Mouse (Mus musculus): ENCODE data around the gene Lhfpl5. TPM values are rescaled to one million over a fixed set of nuclear protein-coding genes. Genes with fewer than 3 reads are reported as not detected.

Gene Lhfpl5
- total and polyA plus RNA-seq, 3 experiments, result 0.08 TPM; not detected in 2

DNA sequence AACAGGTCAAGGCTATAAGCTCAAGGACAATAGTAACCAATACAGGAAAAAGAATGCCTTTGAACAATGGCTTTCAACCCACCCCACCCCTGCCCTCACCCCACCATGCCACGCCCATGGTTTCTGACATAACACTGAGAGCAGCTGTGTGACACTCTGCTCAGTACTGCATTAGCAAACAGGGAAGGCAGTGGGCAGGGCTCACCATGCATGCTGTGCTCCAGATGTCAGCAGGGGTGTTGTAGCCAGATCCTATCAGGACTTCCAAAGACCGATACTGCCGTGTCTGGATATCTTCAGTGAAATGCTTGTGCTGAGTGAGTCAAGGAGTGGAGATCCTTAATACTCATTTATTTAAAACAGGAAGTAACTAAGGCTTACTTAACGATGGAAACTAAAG lies 18.5 kb downstream of the Lhfpl5 start:
- in situ Hi-C loops (cut with MboI; ENCODE audit: low pct_ligation_motif_present, low pct_unique_long_range_greater_than_20kb, low sequenced_read_pairs) (no loop called here), dilution Hi-C loops (cut with MboI; ENCODE audit: extremely low pct_ligation_motif_present, extremely low pct_unique_long_range_greater_than_20kb, low sequenced_read_pairs) (no loop called here)
- Histone ChIP-seq H3K4me2 (ENCODE audit: insufficient read depth, low read depth, poor library complexity, severe bottlenecking) (no peak overlapping the region), H3K27me3 (replicated peaks) (no peaks in the 10 kb centered on the region), H3K4me1 (ENCODE audit: control insufficient read depth in 1 of 2, insufficient read depth in 2 of 2) (no peaks in the 10 kb centered on the region; a peak in 1 of 4 replicates), H3K27ac (ENCODE audit: insufficient read depth, low read depth) (no peak overlapping the region), H3K9me3 (replicated peaks; ENCODE audit: low read length) (no peaks in the 10 kb centered on the region), H3K9ac (ENCODE audit: insufficient read depth, low read depth) (no peak overlapping the region), H3K79me2 (replicated peaks; ENCODE audit: control insufficient read depth, extremely low read depth, insufficient read depth, poor library complexity, severe bottlenecking) (0 out of 2 replicates have a peak, but pooled peaks cover 1% of the 10 kb centered on the region), H3K36me3 (replicated peaks in 1 of 2; ENCODE audit: control insufficient read depth in 1 of 2, insufficient read depth in 1 of 2, low read length in 1 of 2) (peaks cover 73 to 90% of the 10 kb centered on the region in 2 experiments), H3K4me3 (replicated peaks in 1 of 3; ENCODE audit: low read depth in 2 of 3, low read length in 2 of 3, poor library complexity in 1 of 3) (no peak overlapping the region)
- DNase-seq (ENCODE audit: extremely low read depth), result no peak
- TF ChIP-seq ETS1 (conservative IDR thresholded peaks at IDR 0.05; ENCODE audit: low read depth, low read length) (no peak), ZKSCAN1 (IDR thresholded peaks at IDR 0.05; ENCODE audit: borderline replicate concordance, low read depth, low read length) (no peak), MAX (IDR thresholded peaks at IDR 0.05; ENCODE audit: low read length) (no peak), NELFE (IDR thresholded peaks at IDR 0.05; ENCODE audit: low read depth, low read length) (no peak), MAZ (IDR thresholded peaks at IDR 0.05; ENCODE audit: low read depth, low read length) (no peak)

GRCm38 (mm10) chr17:28600780-28601179 lies 25.3 kb downstream of the Lhfpl5 start:
- Histone ChIP-seq H3K9me3 (replicated peaks; ENCODE audit: low read length) (no peaks in the 10 kb centered on the region), H3K27ac (ENCODE audit: insufficient read depth, low read depth) (no peak overlapping the region), H3K4me1 (ENCODE audit: control insufficient read depth in 1 of 2, insufficient read depth in 2 of 2) (no peaks in the 10 kb centered on the region), H3K36me3 (replicated peaks in 1 of 2; ENCODE audit: control insufficient read depth in 1 of 2, insufficient read depth in 1 of 2, low read length in 1 of 2) (peaks cover 72 to 94% of the 10 kb centered on the region in 2 experiments), H3K9ac (ENCODE audit: insufficient read depth, low read depth) (no peak overlapping the region), H3K27me3 (replicated peaks) (no peaks in the 10 kb centered on the region), H3K4me2 (ENCODE audit: insufficient read depth, low read depth, poor library complexity, severe bottlenecking) (no peak overlapping the region), H3K79me2 (replicated peaks; ENCODE audit: control insufficient read depth, extremely low read depth, insufficient read depth, poor library complexity, severe bottlenecking) (0 out of 2 replicates have a peak, but pooled peaks cover 3% of the 10 kb centered on the region), H3K4me3 (replicated peaks in 1 of 3; ENCODE audit: low read depth in 2 of 3, low read length in 2 of 3, poor library complexity in 1 of 3) (no peak overlapping the region)
- TF ChIP-seq NRF1 (IDR thresholded peaks at IDR 0.05; ENCODE audit: low read depth, low read length) (no peak), BHLHE40 (IDR thresholded peaks at IDR 0.05; ENCODE audit: low read depth, low read length) (no peak), SMC3 (IDR thresholded peaks at IDR 0.05; ENCODE audit: low read depth, low read length) (no peak), USF1 (IDR thresholded peaks at IDR 0.05; ENCODE audit: low read depth, low read length) (no peak), JUN (IDR thresholded peaks at IDR 0.05; ENCODE audit: insufficient read depth, low read depth, low read length) (no peak), TBP (conservative IDR thresholded peaks at IDR 0.05; ENCODE audit: low read depth, low read length) (no peak), NELFE (IDR thresholded peaks at IDR 0.05; ENCODE audit: low read depth, low read length) (no peak), ZC3H11A (IDR thresholded peaks at IDR 0.05; ENCODE audit: low read depth, low read length) (no peak), MEF2A (IDR thresholded peaks at IDR 0.05; ENCODE audit: borderline replicate concordance, low read depth, low read length) (no peak), PAX5 (IDR thresholded peaks at IDR 0.05; ENCODE audit: low read length) (no peak), RAD21 (IDR thresholded peaks at IDR 0.05; ENCODE audit: low read depth, low read length) (no peak), UBTF (IDR thresholded peaks at IDR 0.05; ENCODE audit: low read depth, low read length) (no peak), TCF12 (IDR thresholded peaks at IDR 0.05; ENCODE audit: low read depth, low read length) (no peak), CTCF (conservative IDR thresholded peaks at IDR 0.05 in 1 of 2, IDR thresholded peaks at IDR 0.05 in 1 of 2; ENCODE audit: low read depth in 2 of 2, low read length in 2 of 2) (no peak), ZKSCAN1 (IDR thresholded peaks at IDR 0.05; ENCODE audit: borderline replicate concordance, low read depth, low read length) (no peak), CHD2 (IDR thresholded peaks at IDR 0.05; ENCODE audit: low read length) (no peak), HCFC1 (IDR thresholded peaks at IDR 0.05; ENCODE audit: low read depth, low read length) (no peak), MYC (IDR thresholded peaks at IDR 0.05; ENCODE audit: low read depth, low read length) (no peak)
- DNase-seq (ENCODE audit: extremely low read depth), result no peak
- dilution Hi-C loops (cut with MboI; ENCODE audit: extremely low pct_ligation_motif_present, extremely low pct_unique_long_range_greater_than_20kb, low sequenced_read_pairs), result no loop called here
- in situ Hi-C loops (cut with MboI; ENCODE audit: low pct_ligation_motif_present, low pct_unique_long_range_greater_than_20kb, low sequenced_read_pairs), result no loop called here

All from CH12.LX (cell line).